Mouse (Mus musculus): ENCODE data around the gene Ticam1.
A peak's percentile ranks its signal among the peaks of the same experiment; 100 is the strongest.
"Not testable (repeated sequence)": the region's sequence is repeated elsewhere in the genome, so short reads cannot be mapped to it uniquely, and the experiment has no call there.

The Ticam1 gene

DNA sequence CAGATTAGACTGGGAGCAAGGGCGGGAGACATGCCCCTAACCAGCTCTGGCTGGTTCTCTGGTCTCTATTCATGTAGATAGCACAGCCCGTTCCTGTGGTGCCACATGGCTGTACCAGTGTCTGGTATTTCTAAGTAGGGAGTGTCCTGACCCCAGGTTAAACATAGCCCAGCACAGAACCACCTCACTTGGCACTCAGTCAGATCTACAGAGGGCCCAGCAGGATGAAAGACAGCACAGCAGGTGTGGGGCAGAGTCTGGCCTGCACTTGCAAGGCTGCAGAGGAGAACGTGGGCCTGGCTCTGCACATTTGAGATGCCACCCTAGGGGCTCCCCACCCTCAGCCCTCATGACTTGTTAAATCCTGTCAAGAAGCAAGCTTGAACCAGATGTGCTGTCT, 15.4 kb downstream of the Ticam1 start:
- H3K27me3 ChIP-seq (ENCODE audit: control insufficient read depth, insufficient read depth, low read length, poor library complexity, severe bottlenecking) = no peaks in the 10 kb centered on the region
- peaks cover 5% of the 10 kb centered on the region for H3K36me3 ChIP-seq (ENCODE audit: control insufficient read depth, insufficient read depth, low read length, poor library complexity, severe bottlenecking)
- DNase-seq (ENCODE audit: low read depth, low spot score) = no peak

DNA sequence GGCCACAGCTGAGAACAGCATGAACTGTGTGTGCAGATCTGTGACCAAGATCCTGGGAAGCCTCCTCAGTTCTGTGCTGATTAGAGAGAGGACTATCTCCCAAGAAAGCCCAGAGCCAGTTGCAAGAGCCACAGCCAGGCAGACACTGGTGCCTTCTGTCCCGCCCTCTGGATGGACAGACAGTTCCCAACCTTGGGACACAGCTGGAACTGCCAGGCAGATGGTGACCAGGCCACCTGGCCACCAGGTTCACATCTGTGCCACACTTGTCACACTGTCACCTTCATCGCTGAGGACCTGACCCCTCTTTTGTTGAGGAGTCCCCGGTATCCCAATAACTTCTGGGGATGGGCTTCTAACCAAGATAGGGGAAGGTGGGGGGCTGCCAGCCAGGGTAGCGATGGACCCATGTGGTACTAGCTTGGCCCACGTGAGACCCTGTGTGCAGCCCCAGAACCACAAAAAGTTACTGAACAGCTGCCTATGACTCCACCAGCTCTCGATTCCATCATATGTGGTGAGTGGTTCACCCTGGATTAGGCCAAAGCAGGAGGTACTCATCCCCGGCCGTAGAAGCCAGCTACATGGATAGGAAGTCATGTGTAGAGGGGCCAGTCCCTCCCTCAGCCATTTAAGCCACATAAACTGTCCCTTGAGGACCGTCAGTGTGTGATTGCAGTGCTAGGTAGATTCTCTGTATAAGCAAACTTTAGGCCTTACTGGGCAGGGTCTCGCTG, 17.1 kb downstream of the Ticam1 start:
- peaks cover 5% of the 10 kb centered on the region for H3K36me3 ChIP-seq (ENCODE audit: control insufficient read depth, insufficient read depth, low read length, poor library complexity, severe bottlenecking)
- DNase-seq (ENCODE audit: low read depth, low spot score) = no peak
- H3K27me3 ChIP-seq (ENCODE audit: control insufficient read depth, insufficient read depth, low read length, poor library complexity, severe bottlenecking) = no peaks in the 10 kb centered on the region

DNA sequence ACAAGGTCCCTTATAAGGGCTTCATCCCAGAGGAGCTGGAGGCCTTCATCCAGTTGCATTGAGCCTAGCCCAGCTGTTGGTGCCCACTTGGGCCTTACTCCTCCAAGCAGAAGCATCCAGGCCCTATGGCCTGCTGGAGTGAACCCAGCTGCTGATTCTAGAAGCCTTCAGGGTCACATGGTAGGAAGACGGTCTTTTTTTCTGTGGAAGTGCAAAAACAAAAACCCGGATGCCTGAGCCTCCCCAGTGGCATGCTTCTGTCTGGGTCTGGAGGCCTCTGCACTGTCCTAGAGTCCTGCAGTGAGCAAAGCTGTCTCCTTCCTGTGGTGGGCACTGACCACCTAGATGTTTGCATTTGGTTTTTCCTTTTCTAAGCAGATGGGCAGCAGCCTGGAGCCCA, 17.8 kb downstream of the Ticam1 start:
- DNase-seq (ENCODE audit: low read depth, low spot score); H3K27me3 ChIP-seq (ENCODE audit: control insufficient read depth, insufficient read depth, low read length, poor library complexity, severe bottlenecking); H3K36me3 ChIP-seq (ENCODE audit: control insufficient read depth, insufficient read depth, low read length, poor library complexity, severe bottlenecking): not testable (repeated sequence)

- H3K27me3 ChIP-seq (ENCODE audit: control insufficient read depth, insufficient read depth, low read length, poor library complexity, severe bottlenecking); H3K36me3 ChIP-seq (ENCODE audit: control insufficient read depth, insufficient read depth, low read length, poor library complexity, severe bottlenecking); DNase-seq (ENCODE audit: low read depth, low spot score): not testable (repeated sequence)
Observed at GRCm38 (mm10) chr17:56258269-56258668, 18.3 kb downstream of the Ticam1 start.

DNA sequence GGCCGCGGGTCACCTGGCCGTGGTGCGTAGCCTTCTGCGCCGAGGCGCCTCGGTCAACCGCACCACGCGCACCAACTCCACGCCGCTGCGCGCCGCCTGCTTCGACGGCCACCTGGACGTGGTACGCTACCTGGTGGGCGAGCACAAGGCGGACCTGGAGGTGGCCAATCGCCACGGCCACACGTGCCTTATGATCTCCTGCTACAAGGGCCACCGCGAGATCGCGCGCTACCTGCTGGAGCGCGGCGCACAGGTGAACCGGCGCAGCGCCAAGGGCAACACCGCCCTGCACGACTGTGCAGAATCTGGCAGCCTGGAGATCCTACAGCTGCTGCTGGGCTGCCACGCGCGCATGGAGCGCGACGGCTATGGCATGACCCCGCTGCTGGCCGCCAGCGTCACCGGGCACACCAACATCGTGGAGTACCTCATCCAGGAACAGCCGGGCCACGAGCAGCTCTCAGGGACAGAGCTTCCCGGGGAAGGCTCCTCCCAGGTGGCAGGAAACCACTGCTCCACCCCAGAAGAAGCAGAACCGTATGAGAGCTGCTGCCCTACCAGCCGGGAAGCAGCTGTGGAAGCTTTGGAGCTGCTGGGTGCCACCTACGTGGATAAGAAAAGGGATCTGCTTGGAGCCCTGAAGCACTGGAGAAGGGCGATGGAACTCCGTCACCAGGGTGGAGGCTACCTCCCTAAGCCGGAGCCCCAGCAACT, 19.2 kb downstream of the Ticam1 start:
- no peaks in the 10 kb centered on the region for H3K27me3 ChIP-seq (ENCODE audit: control insufficient read depth, insufficient read depth, low read length, poor library complexity, severe bottlenecking)
- DNase-seq (ENCODE audit: low read depth, low spot score) = peak; percentile 32
- H3K36me3 ChIP-seq (ENCODE audit: control insufficient read depth, insufficient read depth, low read length, poor library complexity, severe bottlenecking) = peaks cover 5% of the 10 kb centered on the region

DNA sequence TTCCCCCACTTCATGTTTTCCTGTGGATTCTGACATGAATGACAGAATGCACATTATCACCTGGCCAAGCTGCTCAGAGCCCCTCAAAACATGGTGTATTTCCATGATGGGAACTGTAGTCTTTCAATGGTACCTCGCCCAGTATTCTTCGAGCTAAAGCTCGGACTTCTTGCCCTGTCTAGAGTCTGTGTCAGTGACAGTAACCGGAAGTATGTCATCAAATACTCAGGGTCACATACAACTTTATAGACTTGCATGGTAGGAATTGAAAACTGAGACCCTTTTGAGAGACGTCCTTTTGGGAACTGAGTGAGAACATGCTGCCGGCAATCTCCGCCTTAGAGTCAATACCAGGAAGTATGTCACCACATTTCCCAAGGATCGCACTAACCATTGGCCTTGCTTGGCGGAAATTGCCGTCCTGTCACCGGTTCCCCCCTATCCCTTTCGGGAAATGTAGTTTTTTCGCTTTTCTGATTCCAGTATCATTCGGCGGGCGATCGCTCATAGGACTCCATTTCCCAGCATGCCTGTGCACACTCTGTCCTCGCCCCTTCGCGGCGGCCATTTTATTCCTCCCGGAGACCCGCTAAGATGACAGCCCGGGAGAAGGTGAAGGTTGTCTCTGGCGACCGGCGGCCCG, 20.2 kb downstream of the Ticam1 start, which contains the start of gene Fem1a:
Gene Fem1a (plus strand): TSS at position 572 of the 643 bp plus-strand sequence.
- peaks cover 4% of the 10 kb centered on the region; the same call in 1 of the 2 replicates for H3K36me3 ChIP-seq (ENCODE audit: control insufficient read depth, insufficient read depth, low read length, poor library complexity, severe bottlenecking)
- peak; percentile 98 for DNase-seq (ENCODE audit: low read depth, low spot score)
- H3K27me3 ChIP-seq (ENCODE audit: control insufficient read depth, insufficient read depth, low read length, poor library complexity, severe bottlenecking) = no peaks in the 10 kb centered on the region

GRCm38 (mm10) chr17:56255863-56256238, 20.7 kb downstream of the Ticam1 start:
- Histone ChIP-seq H3K36me3 (ENCODE audit: control insufficient read depth, insufficient read depth, low read length, poor library complexity, severe bottlenecking) (no peaks in the 10 kb centered on the region), H3K27me3 (ENCODE audit: control insufficient read depth, insufficient read depth, low read length, poor library complexity, severe bottlenecking) (no peaks in the 10 kb centered on the region)
- DNase-seq (ENCODE audit: low read depth, low spot score) = peak; percentile 99

DNA sequence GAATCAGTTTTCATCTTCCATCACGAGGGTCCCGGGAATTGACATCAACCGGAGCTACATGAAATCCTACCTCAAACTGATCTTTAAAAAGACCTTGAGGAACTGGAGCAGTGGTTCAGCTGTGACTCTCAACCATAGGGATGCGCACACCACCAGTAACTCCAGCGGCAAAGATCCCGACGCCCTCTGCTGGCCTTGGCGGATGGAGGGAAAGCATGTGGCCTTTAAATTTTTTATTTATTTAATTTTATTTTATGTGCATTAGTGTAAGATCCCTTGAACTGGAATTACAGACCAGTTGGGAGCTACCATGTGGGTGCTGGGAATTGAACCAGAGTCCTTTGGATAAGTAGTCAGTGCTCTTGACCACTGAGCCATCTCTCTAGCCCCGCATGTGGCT, 21.2 kb downstream of the Ticam1 start:
- no peaks in the 10 kb centered on the region for H3K36me3 ChIP-seq (ENCODE audit: control insufficient read depth, insufficient read depth, low read length, poor library complexity, severe bottlenecking)
- DNase-seq (ENCODE audit: low read depth, low spot score) = no peak
- no peaks in the 10 kb centered on the region for H3K27me3 ChIP-seq (ENCODE audit: control insufficient read depth, insufficient read depth, low read length, poor library complexity, severe bottlenecking)

DNA sequence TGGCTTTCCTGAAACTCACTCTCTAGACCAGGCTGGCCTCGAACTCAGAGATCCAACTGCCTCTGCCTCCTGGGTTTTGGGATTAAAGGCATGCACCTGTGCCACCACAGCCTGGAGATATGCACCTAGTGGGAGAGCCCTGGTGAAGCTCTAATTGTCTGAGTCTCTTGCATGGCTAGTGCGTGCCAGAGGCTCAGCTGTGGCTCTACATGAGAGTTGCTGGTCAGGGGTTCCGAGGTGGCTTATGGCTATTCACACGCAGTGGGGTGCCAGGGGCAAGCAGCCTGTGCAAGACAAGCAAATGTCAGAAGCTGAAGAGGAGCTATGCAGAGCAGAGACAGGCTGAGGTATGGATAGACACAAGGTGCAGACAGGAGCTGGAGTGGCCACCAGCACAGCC, 21.9 kb downstream of the Ticam1 start:
- H3K36me3 ChIP-seq (ENCODE audit: control insufficient read depth, insufficient read depth, low read length, poor library complexity, severe bottlenecking) = no peaks in the 10 kb centered on the region
- DNase-seq (ENCODE audit: low read depth, low spot score) = no peak
- H3K27me3 ChIP-seq (ENCODE audit: control insufficient read depth, insufficient read depth, low read length, poor library complexity, severe bottlenecking) = no peaks in the 10 kb centered on the region

DNA sequence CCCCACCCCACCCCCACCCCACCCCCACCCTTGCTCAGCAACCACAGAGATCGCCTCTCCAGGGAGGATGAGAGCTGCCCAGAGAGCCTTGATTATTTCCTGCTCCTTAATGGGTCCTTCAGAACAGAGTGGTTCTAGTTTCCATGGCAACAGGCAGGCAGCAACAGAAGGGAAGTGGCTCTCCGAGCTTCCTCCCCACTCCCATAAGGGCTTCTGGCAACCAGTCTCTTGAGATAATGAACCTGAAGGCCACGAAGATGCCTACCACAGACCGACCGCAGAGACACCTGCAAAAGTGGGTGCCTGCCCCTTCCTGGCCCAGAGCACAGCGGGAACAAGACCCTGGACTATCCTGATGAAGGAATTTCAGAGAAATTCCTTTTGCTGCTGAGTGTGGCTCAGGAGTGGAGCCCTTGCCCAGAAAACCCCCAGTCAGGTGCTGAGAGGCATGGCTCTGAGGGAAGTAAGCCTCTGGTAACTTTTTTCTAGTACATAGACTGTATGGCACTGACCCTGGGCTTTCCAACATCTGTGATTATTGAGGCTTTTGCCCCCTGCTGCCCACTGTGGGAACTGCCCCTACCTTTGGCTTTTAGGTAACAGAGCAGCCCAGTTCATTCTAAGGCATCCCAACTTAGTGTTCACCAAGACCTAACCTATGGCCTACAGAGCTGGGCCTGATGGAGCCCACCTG, 25.3 kb downstream of the Ticam1 start:
- no peaks in the 10 kb centered on the region for H3K36me3 ChIP-seq (ENCODE audit: control insufficient read depth, insufficient read depth, low read length, poor library complexity, severe bottlenecking)
- DNase-seq (ENCODE audit: low read depth, low spot score) = peak; percentile 86
- H3K27me3 ChIP-seq (ENCODE audit: control insufficient read depth, insufficient read depth, low read length, poor library complexity, severe bottlenecking) = no peaks in the 10 kb centered on the region

GRCm38 (mm10) chr17:56245608-56246007, 31.0 kb downstream of the Ticam1 start:
- Histone ChIP-seq H3K27me3 (ENCODE audit: control insufficient read depth, insufficient read depth, low read length, poor library complexity, severe bottlenecking) (no peaks in the 10 kb centered on the region; the same call in 1 of the 2 replicates), H3K36me3 (ENCODE audit: control insufficient read depth, insufficient read depth, low read length, poor library complexity, severe bottlenecking) (no peaks in the 10 kb centered on the region)
- no peak for DNase-seq (ENCODE audit: low read depth, low spot score)

GRCm38 (mm10) chr17:56241541-56242401, 34.8 kb downstream of the Ticam1 start:
- Histone ChIP-seq H3K27me3 (ENCODE audit: control insufficient read depth, insufficient read depth, low read length, poor library complexity, severe bottlenecking) (no peaks in the 10 kb centered on the region; the same call in 1 of the 2 replicates), H3K36me3 (ENCODE audit: control insufficient read depth, insufficient read depth, low read length, poor library complexity, severe bottlenecking) (no peaks in the 10 kb centered on the region)
- peak; percentile 86 for DNase-seq (ENCODE audit: low read depth, low spot score)

DNA sequence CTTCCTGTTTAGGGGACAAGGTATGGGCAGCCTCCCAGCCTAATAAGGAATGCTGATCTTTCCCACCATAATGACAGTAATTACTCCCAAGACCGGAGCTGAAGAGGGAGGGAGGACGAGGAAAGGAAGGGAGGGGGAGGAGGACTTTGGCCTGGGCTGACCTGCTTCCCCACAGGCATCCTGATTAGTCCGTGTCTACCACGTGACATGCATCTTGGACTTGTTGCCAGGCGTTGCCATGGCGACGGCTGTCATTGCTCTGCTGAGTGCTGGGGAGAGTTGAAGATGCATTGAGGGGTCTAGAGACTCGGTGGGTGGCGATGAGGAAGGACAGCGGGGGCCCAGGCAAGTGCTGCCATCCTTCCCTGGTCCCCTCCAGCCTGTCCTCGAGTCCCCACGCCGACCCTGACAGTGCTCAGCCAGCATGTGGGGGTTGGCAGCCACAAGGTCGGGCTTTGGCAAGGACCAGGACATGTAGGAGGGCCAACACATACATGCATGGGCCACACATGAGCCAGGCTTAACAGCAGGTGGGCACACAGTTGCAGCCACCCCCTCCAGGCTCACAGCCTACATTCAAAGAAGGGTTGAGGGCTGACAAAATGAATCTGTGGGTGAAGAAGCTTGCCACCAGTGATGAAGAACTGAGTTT, 42.6 kb downstream of the Ticam1 start:
- no peak for DNase-seq (ENCODE audit: low read depth, low spot score)
- Histone ChIP-seq H3K27me3 (ENCODE audit: control insufficient read depth, insufficient read depth, low read length, poor library complexity, severe bottlenecking) (no peaks in the 10 kb centered on the region), H3K36me3 (ENCODE audit: control insufficient read depth, insufficient read depth, low read length, poor library complexity, severe bottlenecking) (no peaks in the 10 kb centered on the region)

Data from splenic B cell, adult 2 months (primary cell).